Mouse (Mus musculus) ES-Bruce4 (cell line): ENCODE measurements around the gene Prrc2b. TPM values are rescaled to one million over a fixed set of nuclear protein-coding genes. Genes with fewer than 3 reads are reported as not detected.

Experiments
- H3K27ac ChIP-seq: 2 replicates; pipeline ENCODE4 v1.5.1; 2012; ENCODE audit warnings: low read length, inconsistent platforms; ENCODE audit not compliant: insufficient read depth
- H3K27me3 ChIP-seq: 2 replicates; pipeline ENCODE4 v1.6.1; 2012; ENCODE audit warnings: mild to moderate bottlenecking, low read length, inconsistent platforms; ENCODE audit not compliant: control insufficient read depth, poor library complexity, insufficient read depth, severe bottlenecking
- H3K36me3 ChIP-seq: 2 replicates; pipeline ENCODE4 v1.6.1; 2012; ENCODE audit warnings: inconsistent platforms, mild to moderate bottlenecking, low read length, moderate library complexity; ENCODE audit not compliant: control insufficient read depth, poor library complexity, insufficient read depth, severe bottlenecking
- H3K4me1 ChIP-seq: one replicate; pipeline ENCODE4 v1.8.1; 2011; ENCODE audit warnings: low read length; ENCODE audit not compliant: control insufficient read depth, insufficient read depth
- H3K4me3 ChIP-seq: 2 replicates; pipeline ENCODE4 v1.5.1; 2011; ENCODE audit warnings: low read depth, mild to moderate bottlenecking, low read length
- H3K9ac ChIP-seq: 2 replicates; pipeline ENCODE4 v1.6.1; 2012; ENCODE audit warnings: low read depth, mild to moderate bottlenecking, inconsistent platforms; ENCODE audit not compliant: poor library complexity, severe bottlenecking
- H3K9me3 ChIP-seq: replicated peaks from 2 replicates; pipeline ENCODE4 v1.6.1; 2012; ENCODE audit warnings: mild to moderate bottlenecking, low read length, inconsistent platforms; ENCODE audit not compliant: control insufficient read depth, poor library complexity, insufficient read depth, severe bottlenecking
- CTCF ChIP-seq: IDR thresholded peaks from one replicate; pipeline ENCODE4 v1.8.1; 2011; ENCODE audit warnings: low read depth, low read length
- EP300 ChIP-seq: IDR thresholded peaks from 2 replicates; pipeline ENCODE4 v1.6.1; 2011; ENCODE audit warnings: low read depth, low read length; ENCODE audit not compliant: insufficient read depth
- POLR2A ChIP-seq: IDR thresholded peaks from one replicate; pipeline ENCODE4 v1.8.1; 2011; ENCODE audit warnings: low read length; ENCODE audit not compliant: insufficient read depth
- polyA plus RNA-seq: library from polyadenylated mRNA; stranded (reverse); fragments of >200 nt; gene quantifications from 2 replicates; pipeline ENCODE4 v1.2.4, GENCODE M21; 2011; ENCODE audit warnings: low read depth; ENCODE audit not compliant: missing spikeins, insufficient read depth, insufficient read length

The Prrc2b gene
- polyA plus RNA-seq, 1 experiment: 106 TPM

DNA sequence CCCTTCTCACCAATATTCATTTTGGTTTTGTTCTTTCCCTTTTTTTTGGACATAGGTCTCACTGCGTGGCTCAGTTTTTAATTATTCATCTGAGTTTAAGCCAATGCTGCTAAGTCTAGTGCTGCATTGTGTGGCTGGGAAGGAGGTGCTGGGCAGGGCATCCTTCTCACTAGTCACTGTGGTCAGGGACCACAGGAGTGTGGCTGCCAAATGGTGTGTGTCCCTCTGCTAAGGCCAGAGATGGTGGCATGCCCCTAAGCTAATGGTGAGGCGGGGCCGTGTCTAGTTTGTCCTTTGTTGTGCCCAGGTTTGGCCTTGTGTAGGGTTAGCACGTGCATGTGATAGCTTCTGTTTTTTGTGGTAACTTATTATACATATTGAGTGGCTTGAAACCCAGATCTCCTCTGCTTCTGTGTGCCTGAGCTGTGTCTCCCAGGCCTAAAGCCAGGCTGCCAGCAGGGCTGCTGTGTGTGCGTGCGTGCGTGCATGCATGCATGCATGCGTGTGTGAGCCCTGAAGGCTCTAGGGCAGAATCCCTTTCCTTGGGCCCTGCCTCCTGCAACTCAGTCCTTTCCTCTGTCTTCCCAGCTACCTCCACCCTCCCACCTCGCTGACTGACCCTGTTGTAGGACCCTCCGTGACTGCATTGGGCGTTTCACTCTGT lies 26.6 kb downstream of the Prrc2b start:
- Histone ChIP-seq H3K9ac (peak overlapping the region; percentile 33), H3K27me3 (no peaks in the 10 kb centered on the region), H3K4me3 (peak overlapping the region; percentile 45), H3K27ac (peak overlapping the region; percentile 1; the same call in 1 of the 2 replicates), H3K36me3 (no peaks in the 10 kb centered on the region), H3K4me1 (peaks cover 22% of the 10 kb centered on the region), H3K9me3 (no peaks in the 10 kb centered on the region)
- TF ChIP-seq EP300: no peak
- no peak for TF ChIP-seq POLR2A
- TF ChIP-seq CTCF: no peak

DNA sequence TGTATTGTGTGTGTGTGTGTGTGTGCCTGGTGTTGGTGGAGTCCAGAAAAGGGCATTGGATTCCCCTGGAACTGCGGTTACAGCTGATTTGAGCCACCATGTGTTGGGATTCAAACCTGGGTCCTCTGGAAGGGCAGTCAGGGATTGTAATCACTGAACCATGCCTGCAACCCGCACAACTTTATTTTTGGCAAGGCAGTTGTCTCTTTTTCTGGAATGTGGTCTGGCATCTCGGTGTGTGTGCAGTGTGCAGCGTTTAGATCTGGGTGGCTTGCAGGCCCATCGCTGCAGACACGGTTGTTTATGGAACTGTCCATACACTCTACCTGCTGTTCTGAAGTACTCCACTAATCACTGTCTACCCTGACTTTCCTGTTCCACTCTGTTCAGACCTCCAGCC lies 28.5 kb downstream of the Prrc2b start:
- Histone ChIP-seq H3K4me1 (peaks cover 19% of the 10 kb centered on the region), H3K27ac (peak overlapping the region; percentile 11; the same call in 1 of the 2 replicates)

GRCm38 (mm10) chr2:32180127-32180526 lies 29.2 kb downstream of the Prrc2b start:
- Histone ChIP-seq H3K4me1 (peaks cover 19% of the 10 kb centered on the region), H3K27me3 (no peaks in the 10 kb centered on the region), H3K4me3 (no peak overlapping the region), H3K9ac (no peak overlapping the region), H3K9me3 (no peaks in the 10 kb centered on the region), H3K36me3 (peaks cover 9% of the 10 kb centered on the region), H3K27ac (no peak overlapping the region)
- TF ChIP-seq POLR2A (no peak), EP300 (no peak), CTCF (no peak)

More for the DNA sequence above, 28.5 kb downstream of the Prrc2b start:
- H3K36me3 ChIP-seq: peaks cover 7% of the 10 kb centered on the region; the same call in 1 of the 2 replicates
- H3K9me3 ChIP-seq: no peaks in the 10 kb centered on the region
- TF ChIP-seq CTCF: no peak
- no peak for TF ChIP-seq EP300
- TF ChIP-seq POLR2A: no peak
- no peak overlapping the region for H3K9ac ChIP-seq
- H3K4me3 ChIP-seq: no peak overlapping the region
- H3K27me3 ChIP-seq: no peaks in the 10 kb centered on the region

GRCm38 (mm10) chr2:32181364-32181763 lies 30.5 kb downstream of the Prrc2b start:
- H3K27me3 ChIP-seq: no peaks in the 10 kb centered on the region
- TF ChIP-seq EP300: no peak
- TF ChIP-seq POLR2A: no peak
- H3K9ac ChIP-seq: no peak overlapping the region
- H3K4me3 ChIP-seq: no peak overlapping the region
- H3K27ac ChIP-seq: no peak overlapping the region
- peaks cover 17% of the 10 kb centered on the region for H3K36me3 ChIP-seq
- no peaks in the 10 kb centered on the region for H3K9me3 ChIP-seq
- H3K4me1 ChIP-seq: peaks cover 18% of the 10 kb centered on the region

- no peaks in the 10 kb centered on the region for H3K27me3 ChIP-seq
- H3K9me3 ChIP-seq: no peaks in the 10 kb centered on the region
- peaks cover 22% of the 10 kb centered on the region for H3K36me3 ChIP-seq
- H3K9ac ChIP-seq: no peak overlapping the region
- peaks cover 16% of the 10 kb centered on the region for H3K4me1 ChIP-seq
- TF ChIP-seq POLR2A: no peak
- no peak overlapping the region for H3K4me3 ChIP-seq
- peak overlapping the region; percentile 9; the same call in 1 of the 2 replicates for H3K27ac ChIP-seq
Measured at GRCm38 (mm10) chr2:32182119-32182518, 31.2 kb downstream of the Prrc2b start.

GRCm38 (mm10) chr2:32182676-32183296 lies 31.9 kb downstream of the Prrc2b start:
- TF ChIP-seq POLR2A: no peak
- TF ChIP-seq CTCF: no peak
- TF ChIP-seq EP300: no peak
- H3K9ac ChIP-seq: no peak overlapping the region
- H3K27me3 ChIP-seq: no peaks in the 10 kb centered on the region
- peaks cover 11% of the 10 kb centered on the region for H3K4me1 ChIP-seq
- no peaks in the 10 kb centered on the region for H3K9me3 ChIP-seq
- H3K27ac ChIP-seq: peak overlapping the region; percentile 9; the same call in 1 of the 2 replicates
- H3K4me3 ChIP-seq: no peak overlapping the region
- peaks cover 22% of the 10 kb centered on the region for H3K36me3 ChIP-seq
